Mouse (Mus musculus) limb, embryonic 11.5 days (tissue): ENCODE data around the gene Itpripl2. TPM values are rescaled to one million over a fixed set of nuclear protein-coding genes. Genes with fewer than 3 reads are reported as not detected.

ENCODE experiments used
- ATAC-seq: fragments of 200-750 bp; cut with Nextera tagmentation; 2 replicates; pipeline ENCODE4 v1.8.0; 2017; ENCODE audit warnings: low read depth; ENCODE audit not compliant: insufficient number of reproducible peaks, low FRiP score, low TSS enrichment
- DNase-seq: peaks from one replicate; pipeline ENCODE4 v3.0.0-alpha.2; 2015; ENCODE audit warnings: low spot score
- H3K27ac ChIP-seq: fragments of 300-500 bp; sonication (generic); replicated peaks from 2 replicates; pipeline ENCODE4 v1.5.1; 2014; ENCODE audit warnings: low read depth, mild to moderate bottlenecking, low read length
- H3K27me3 ChIP-seq: fragments of 300-500 bp; sonication (generic); 2 replicates; pipeline ENCODE4 v1.6.1; 2014; ENCODE audit warnings: mild to moderate bottlenecking, low read length, mixed read lengths; ENCODE audit not compliant: control insufficient read depth, insufficient read depth
- H3K36me3 ChIP-seq: fragments of 300-500 bp; sonication (generic); 2 replicates; pipeline ENCODE4 v1.6.1; 2014; ENCODE audit warnings: mild to moderate bottlenecking, low read length, moderate library complexity, mixed read lengths; ENCODE audit not compliant: control insufficient read depth, insufficient read depth
- H3K4me1 ChIP-seq: fragments of 300-500 bp; sonication (generic); 2 replicates; pipeline ENCODE4 v1.6.1; 2014; ENCODE audit warnings: low read length, mixed read lengths; ENCODE audit not compliant: control insufficient read depth, insufficient read depth
- H3K4me2 ChIP-seq: fragments of 300-500 bp; sonication (generic); 2 replicates; pipeline ENCODE4 v1.6.1; 2014; ENCODE audit warnings: low read depth, mild to moderate bottlenecking, moderate library complexity; ENCODE audit not compliant: severe bottlenecking
- H3K4me3 ChIP-seq: fragments of 300-500 bp; sonication (generic); 2 replicates; pipeline ENCODE4 v1.5.1; 2014; ENCODE audit warnings: low read depth, low read length
- H3K9ac ChIP-seq: fragments of 300-500 bp; sonication (generic); 2 replicates; pipeline ENCODE4 v1.6.1; 2014; ENCODE audit warnings: mild to moderate bottlenecking, low read length
- H3K9me3 ChIP-seq: fragments of 300-500 bp; sonication (generic); 2 replicates; pipeline ENCODE4 v1.6.1; 2016; ENCODE audit warnings: low read length; ENCODE audit not compliant: control insufficient read depth
- WGBS: fragments of 180-500 bp; shearing (Covaris S2); extraction: QIAGEN DNeasy Blood & Tissue Kit; methylation state at CpG from one replicate; pipeline ENCODE4 v1.1.7; 2014; 5-methylcytosine and 5-hydroxymethylcytosine counted together
- polyA plus RNA-seq: library from polyadenylated mRNA; unstranded; fragments of >200 nt; fragmentation: Nextera tagmentation; extraction: Ambion mirVana; gene quantifications from 2 replicates; pipeline ENCODE4 v1.2.1, GENCODE M21; 2014

The Itpripl2 gene
- polyA plus RNA-seq, 1 experiment from 2014 or later, result 1.3 TPM

GRCm38 (mm10) chr7:118443371-118443770, 48.4 kb downstream of the Itpripl2 start:
- DNase-seq (no peak), ATAC-seq (no peak)
- Histone ChIP-seq H3K9me3 (no peaks in the 10 kb centered on the region), H3K4me1 (peaks cover 7% of the 10 kb centered on the region), H3K4me2 (no peak overlapping the region), H3K9ac (no peak overlapping the region), H3K36me3 (no peaks in the 10 kb centered on the region), H3K27ac (no peak overlapping the region), H3K4me3 (no peak overlapping the region), H3K27me3 (0 out of 2 replicates have a peak, but pooled peaks cover 6% of the 10 kb centered on the region)
- WGBS, result 3% methylated on average over 9 of the region's 9 CpGs

DNA sequence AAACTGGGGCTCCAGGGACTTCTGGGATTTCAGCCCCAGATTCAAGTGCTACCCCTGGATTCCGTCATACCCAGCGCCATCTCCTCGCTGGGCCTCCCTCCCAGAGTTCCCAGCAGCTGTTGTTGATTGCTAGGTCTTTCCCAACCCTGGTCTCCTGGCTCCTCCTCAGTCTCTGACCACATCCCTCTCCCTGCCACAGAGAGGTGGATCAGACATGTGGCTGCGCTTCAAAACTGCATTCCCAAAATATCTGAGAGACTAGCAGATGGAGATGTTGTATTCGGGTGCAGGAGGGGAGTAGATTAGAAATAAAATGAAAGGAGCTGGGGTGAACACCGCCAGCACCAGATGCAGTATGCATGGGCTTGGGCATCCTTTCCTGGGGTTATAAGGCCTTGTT, 50.2 kb downstream of the Itpripl2 start:
- Histone ChIP-seq H3K4me3 (no peak overlapping the region), H3K9me3 (no peaks in the 10 kb centered on the region), H3K4me1 (no peaks in the 10 kb centered on the region), H3K4me2 (no peak overlapping the region), H3K27me3 (no peaks in the 10 kb centered on the region), H3K9ac (no peak overlapping the region), H3K36me3 (no peaks in the 10 kb centered on the region), H3K27ac (no peak overlapping the region)
- ATAC-seq (no peak), DNase-seq (no peak)
- WGBS, result 80% methylated on average over 6 of the region's 6 CpGs

GRCm38 (mm10) chr7:118437101-118437802, 54.5 kb downstream of the Itpripl2 start:
- ATAC-seq, result no peak

More at GRCm38 (mm10) chr7:118437101-118437802, 54.5 kb downstream of the Itpripl2 start:
- H3K27me3 ChIP-seq, result no peaks in the 10 kb centered on the region
- H3K4me1 ChIP-seq, result no peaks in the 10 kb centered on the region
- H3K9me3 ChIP-seq, result no peaks in the 10 kb centered on the region
- no peak overlapping the region for H3K4me3 ChIP-seq
- no peak overlapping the region for H3K9ac ChIP-seq
- no peaks in the 10 kb centered on the region for H3K36me3 ChIP-seq
- WGBS, result 57% methylated on average over 7 of the region's 7 CpGs
- H3K27ac ChIP-seq, result no peak overlapping the region
- peak; percentile 65 for DNase-seq
- H3K4me2 ChIP-seq, result no peak overlapping the region

Other genes starting within 250 kb of the Itpripl2 start
- gene Smg1, start 248.3 kb downstream of the Itpripl2 start, polyA plus RNA-seq, result 20.4 and 20.9 TPM in 2 replicates
- gene Syt17, start 43.8 kb downstream of the Itpripl2 start, polyA plus RNA-seq, result 1.1 and 1.5 TPM in 2 replicates
- 106 and 111 TPM in 2 replicates for gene Coq7, start 41.4 kb upstream of the Itpripl2 start, polyA plus RNA-seq
- 4.4 and 4.6 TPM in 2 replicates for gene Tmc7, start 92.8 kb upstream of the Itpripl2 start, polyA plus RNA-seq
- not detected in 2 replicates for gene Tmc5, start 105.3 kb upstream of the Itpripl2 start, polyA plus RNA-seq
- gene Gde1, start 213.8 kb upstream of the Itpripl2 start, polyA plus RNA-seq, result 67.0 and 74.3 TPM in 2 replicates
- 19.2 and 20.3 TPM in 2 replicates for gene Ccp110, start 220.6 kb upstream of the Itpripl2 start, polyA plus RNA-seq
- 66.2 and 69.8 TPM in 2 replicates for gene Vps35l, start 248.3 kb upstream of the Itpripl2 start, polyA plus RNA-seq